Mouse (Mus musculus) lung, embryonic 16.5 days (tissue): Measurements from ENCODE around the gene Cela3b. TPM values are rescaled to one million over a fixed set of nuclear protein-coding genes. Genes with fewer than 3 reads are reported as not detected.

Source experiments
- ATAC-seq: fragments of 200-750 bp; cut with Nextera tagmentation; 2 replicates; pipeline ENCODE4 v1.8.0; 2017; ENCODE audit warnings: low read depth, mild to moderate bottlenecking, moderate library complexity
- H3K27ac ChIP-seq: fragments of 300-500 bp; sonication (generic); 2 replicates; pipeline ENCODE4 v1.5.1; 2014; ENCODE audit warnings: mild to moderate bottlenecking, control low read depth, low read length
- H3K27me3 ChIP-seq: fragments of 300-500 bp; sonication (generic); 2 replicates; pipeline ENCODE4 v1.6.1; 2014; ENCODE audit warnings: low read depth, low read length, mixed read lengths; ENCODE audit not compliant: control insufficient read depth, insufficient read depth
- H3K36me3 ChIP-seq: fragments of 300-500 bp; sonication (generic); 2 replicates; pipeline ENCODE4 v1.6.1; 2014; ENCODE audit warnings: low read length; ENCODE audit not compliant: control insufficient read depth, insufficient read depth
- H3K4me1 ChIP-seq: fragments of 300-500 bp; sonication (generic); replicated peaks from 2 replicates; pipeline ENCODE4 v1.6.1; 2014; ENCODE audit warnings: low read length, mixed read lengths; ENCODE audit not compliant: control insufficient read depth, insufficient read depth
- H3K4me2 ChIP-seq: fragments of 300-500 bp; sonication (generic); 2 replicates; pipeline ENCODE4 v1.6.1; 2014; ENCODE audit warnings: low read depth, low read length, control low read depth
- H3K4me3 ChIP-seq: fragments of 300-500 bp; sonication (generic); 2 replicates; pipeline ENCODE4 v1.5.1; 2014; ENCODE audit warnings: mild to moderate bottlenecking, low read length, control low read depth
- H3K9ac ChIP-seq: fragments of 300-500 bp; sonication (generic); 2 replicates; pipeline ENCODE4 v1.6.1; 2014; ENCODE audit warnings: low read length, control low read depth
- H3K9me3 ChIP-seq: fragments of 300-500 bp; sonication (generic); 2 replicates; pipeline ENCODE4 v1.6.1; 2016; ENCODE audit warnings: low read length; ENCODE audit not compliant: control insufficient read depth
- WGBS: fragments of 180-500 bp; shearing (Covaris S2); extraction: QIAGEN DNeasy Blood & Tissue Kit; methylation state at CpG from one replicate; pipeline ENCODE4 v1.1.7; 2014; 5-methylcytosine and 5-hydroxymethylcytosine counted together
- polyA plus RNA-seq: library from polyadenylated mRNA; unstranded; fragments of >200 nt; fragmentation: Nextera tagmentation; extraction: Ambion mirVana; gene quantifications from 2 replicates; pipeline ENCODE4 v1.2.1, GENCODE M21; 2015

Gene Cela3b
- polyA plus RNA-seq, 1 experiment from 2014 or later, result not detected

DNA sequence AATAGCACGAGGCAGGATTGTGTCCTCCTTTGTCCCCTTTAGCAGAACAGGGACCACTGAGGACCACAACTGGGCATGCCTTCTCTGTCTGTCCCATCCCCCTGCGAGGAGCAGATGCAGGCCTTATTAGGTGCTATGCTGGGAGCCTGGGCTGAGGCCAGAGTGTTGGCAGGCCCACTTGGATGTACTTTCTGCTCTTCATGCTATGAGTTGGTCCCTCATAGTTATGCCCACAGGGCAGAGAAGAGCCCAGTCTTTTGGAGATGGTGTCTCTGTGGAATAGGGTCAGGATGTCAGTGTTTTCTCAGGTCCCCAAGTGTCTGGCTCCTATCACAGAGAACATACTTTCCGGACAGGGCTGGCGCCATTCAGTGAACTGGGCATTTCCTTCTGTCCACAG, 36.7 kb upstream of the Cela3b start:
- Histone ChIP-seq H3K36me3 (no peaks in the 10 kb centered on the region), H3K4me2 (no peak overlapping the region), H3K27me3 (no peaks in the 10 kb centered on the region), H3K27ac (peak overlapping the region; percentile 75), H3K4me3 (no peak overlapping the region), H3K4me1 (peaks cover 45% of the 10 kb centered on the region), H3K9ac (0 out of 2 replicates have a peak overlapping the region, but pooled peaks have one; percentile 5), H3K9me3 (no peaks in the 10 kb centered on the region)
- WGBS, result 62% methylated on average over 4 of the region's 4 CpGs
- ATAC-seq, result no peak

- Histone ChIP-seq H3K27ac (peak overlapping the region; percentile 50), H3K9me3 (no peaks in the 10 kb centered on the region), H3K27me3 (no peaks in the 10 kb centered on the region), H3K4me1 (peaks cover 37% of the 10 kb centered on the region), H3K9ac (no peak overlapping the region), H3K4me2 (no peak overlapping the region), H3K4me3 (no peak overlapping the region), H3K36me3 (no peaks in the 10 kb centered on the region)
- WGBS, result 62% methylated on average over 13 of the region's 13 CpGs
- no peak for ATAC-seq
Observed at GRCm38 (mm10) chr4:137465125-137465787, 34.9 kb upstream of the Cela3b start.

GRCm38 (mm10) chr4:137461981-137462690, 31.8 kb upstream of the Cela3b start:
- H3K9me3 ChIP-seq, result no peaks in the 10 kb centered on the region
- no peak overlapping the region for H3K9ac ChIP-seq
- H3K36me3 ChIP-seq, result no peaks in the 10 kb centered on the region
- peaks cover 25% of the 10 kb centered on the region for H3K4me1 ChIP-seq
- peak overlapping the region; percentile 82 for H3K27ac ChIP-seq
- peak; percentile 87 for ATAC-seq
- 15% methylated on average over 16 of the region's 16 CpGs for WGBS
- no peak overlapping the region for H3K4me2 ChIP-seq
- no peak overlapping the region for H3K4me3 ChIP-seq
- H3K27me3 ChIP-seq, result no peaks in the 10 kb centered on the region

DNA sequence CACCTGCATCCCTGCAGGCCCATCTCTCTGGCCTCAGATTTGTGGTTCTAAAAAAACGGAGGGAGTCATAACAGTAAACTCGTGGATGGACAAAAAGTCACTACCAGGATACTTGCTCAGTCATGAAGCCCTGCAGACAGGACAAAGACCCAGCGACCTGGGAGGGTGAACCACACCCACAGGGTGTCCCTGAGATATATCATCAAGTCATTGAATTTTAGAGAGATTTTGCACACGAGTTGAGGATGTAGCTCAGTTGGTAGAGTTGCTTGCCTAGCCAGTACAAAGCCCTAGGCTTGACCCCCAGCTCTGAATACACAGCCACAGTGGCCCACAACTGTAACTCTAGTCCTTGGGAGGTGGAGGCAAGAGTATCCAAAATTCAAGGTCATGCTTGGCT, 30.9 kb upstream of the Cela3b start:
- H3K27ac ChIP-seq, result peak overlapping the region; percentile 9
- no peak overlapping the region for H3K4me3 ChIP-seq
- peaks cover 21% of the 10 kb centered on the region for H3K4me1 ChIP-seq
- H3K9ac ChIP-seq, result no peak overlapping the region
- 67% methylated on average over 4 of the region's 4 CpGs for WGBS
- ATAC-seq, result no peak
- no peaks in the 10 kb centered on the region for H3K9me3 ChIP-seq
- H3K36me3 ChIP-seq, result no peaks in the 10 kb centered on the region
- H3K27me3 ChIP-seq, result no peaks in the 10 kb centered on the region
- no peak overlapping the region for H3K4me2 ChIP-seq

GRCm38 (mm10) chr4:137460676-137461075, 30.3 kb upstream of the Cela3b start:
- no peak overlapping the region for H3K4me3 ChIP-seq
- ATAC-seq, result no peak
- H3K4me2 ChIP-seq, result no peak overlapping the region
- peaks cover 21% of the 10 kb centered on the region for H3K4me1 ChIP-seq
- no peaks in the 10 kb centered on the region for H3K9me3 ChIP-seq
- H3K27ac ChIP-seq, result peak overlapping the region; percentile 9; the same call in 1 of the 2 replicates
- no peaks in the 10 kb centered on the region for H3K27me3 ChIP-seq
- no peaks in the 10 kb centered on the region for H3K36me3 ChIP-seq
- no peak overlapping the region for H3K9ac ChIP-seq
- 67% methylated on average over 14 of the region's 14 CpGs for WGBS

DNA sequence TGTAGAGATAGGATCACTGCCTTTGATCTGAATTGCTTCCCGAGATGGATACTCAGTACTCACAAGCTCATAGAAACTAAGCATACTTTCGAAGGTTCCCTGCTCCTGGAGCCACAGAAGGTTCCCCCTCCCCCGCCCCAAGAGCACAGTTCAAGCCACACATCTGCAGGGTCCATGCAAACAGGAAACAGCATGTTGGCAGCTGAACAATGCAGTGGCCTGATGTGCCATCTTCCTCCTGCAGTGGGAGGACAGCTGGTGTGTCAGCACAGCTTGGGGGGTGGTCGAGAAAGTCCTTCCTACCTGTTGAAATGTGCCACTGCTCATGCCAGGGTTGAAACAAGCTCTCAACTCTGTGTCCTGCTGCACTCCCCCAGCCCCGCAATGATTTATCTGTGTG, 28.5 kb upstream of the Cela3b start:
- no peaks in the 10 kb centered on the region for H3K27me3 ChIP-seq
- no peaks in the 10 kb centered on the region for H3K36me3 ChIP-seq
- H3K4me3 ChIP-seq, result no peak overlapping the region
- H3K9ac ChIP-seq, result no peak overlapping the region
- peaks cover 22% of the 10 kb centered on the region for H3K4me1 ChIP-seq
- H3K27ac ChIP-seq, result 0 out of 2 replicates have a peak overlapping the region, but pooled peaks have one; percentile 19
- WGBS, result 36% methylated on average over 5 of the region's 5 CpGs
- no peaks in the 10 kb centered on the region for H3K9me3 ChIP-seq
- no peak overlapping the region for H3K4me2 ChIP-seq
- ATAC-seq, result no peak

- no peak overlapping the region for H3K9ac ChIP-seq
- no peak overlapping the region for H3K27ac ChIP-seq
- H3K9me3 ChIP-seq, result no peaks in the 10 kb centered on the region
- 68% methylated on average over 9 of the region's 9 CpGs for WGBS
- H3K27me3 ChIP-seq, result no peaks in the 10 kb centered on the region
- no peak overlapping the region for H3K4me3 ChIP-seq
- no peak overlapping the region for H3K4me2 ChIP-seq
- no peaks in the 10 kb centered on the region for H3K36me3 ChIP-seq
- no peak for ATAC-seq
- H3K4me1 ChIP-seq, result peaks cover 28% of the 10 kb centered on the region
Observed at GRCm38 (mm10) chr4:137458310-137458709, 28.0 kb upstream of the Cela3b start.

GRCm38 (mm10) chr4:137457292-137457691, 27.0 kb upstream of the Cela3b start:
- 57% methylated on average over 4 of the region's 4 CpGs for WGBS
- Histone ChIP-seq H3K9me3 (no peaks in the 10 kb centered on the region), H3K4me2 (no peak overlapping the region), H3K4me3 (no peak overlapping the region), H3K27me3 (no peaks in the 10 kb centered on the region), H3K27ac (no peak overlapping the region), H3K9ac (no peak overlapping the region), H3K36me3 (no peaks in the 10 kb centered on the region), H3K4me1 (peaks cover 25% of the 10 kb centered on the region)
- ATAC-seq, result no peak

- Histone ChIP-seq H3K36me3 (no peaks in the 10 kb centered on the region), H3K4me3 (no peak overlapping the region), H3K9ac (no peak overlapping the region), H3K4me1 (peaks cover 22% of the 10 kb centered on the region), H3K27ac (no peak overlapping the region), H3K4me2 (no peak overlapping the region), H3K9me3 (no peaks in the 10 kb centered on the region), H3K27me3 (no peaks in the 10 kb centered on the region)
- WGBS, result 73% methylated on average over 12 of the region's 12 CpGs
- no peak for ATAC-seq
Observed at GRCm38 (mm10) chr4:137456581-137456980, 26.2 kb upstream of the Cela3b start.
